Comparison of ENCODE assay signal across 22 mouse cellular contexts in the genomic region with DNA sequence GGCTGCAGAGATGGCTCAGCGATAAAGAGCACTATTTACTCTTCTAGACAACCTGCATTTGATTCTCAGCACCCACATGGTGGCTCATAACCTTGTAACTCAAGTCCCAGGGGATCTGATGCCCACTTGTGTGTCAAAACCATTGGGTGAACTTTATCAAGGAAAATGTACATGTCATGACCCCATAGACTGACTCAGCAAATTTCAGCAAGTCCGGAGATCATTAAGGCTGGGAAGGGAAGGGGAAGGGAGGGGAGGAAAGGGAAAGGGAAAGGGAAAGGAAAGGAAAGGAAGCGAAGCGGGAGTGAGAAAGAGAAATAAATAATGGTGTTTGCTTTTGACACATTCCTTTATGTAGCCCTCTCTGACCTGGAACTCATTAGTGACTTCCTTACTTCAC. TPM values are rescaled to one million over a fixed set of nuclear protein-coding genes. Genes with fewer than 3 reads are reported as not detected.
DNase-seq lines count a peak whose midpoint lies in the region; ATAC-seq and TF ChIP-seq lines count a peak whose summit lies in the region.
"Had no signal": no experiment of that assay in that cellular context is flagged by ENCODE, and none has a peak within 500 bp of the region (broad histone marks: within the 10 kb centered on the region; RNA-seq: fewer than 3 reads in every experiment).

No protein-coding gene starts in this region.

- no peaks in the 10 kb centered on the region for H3K27me3 ChIP-seq in liver, embryonic 14.5 days (ENCODE audit: control insufficient read depth, insufficient read depth, low read length)
- H3K27me3 ChIP-seq in heart, embryonic 11.5 days (ENCODE audit: control insufficient read depth, insufficient read depth, low read length), result no peaks in the 10 kb centered on the region
- H3K27me3 ChIP-seq: embryonic facial prominence, embryonic 13.5 days; hindbrain, embryonic 12.5 days had no signal

- no peak overlapping the region for H3K4me3 ChIP-seq in ES-E14 (ENCODE audit: insufficient read depth in 1 of 2, low read depth in 1 of 2, low read length in 2 of 2, poor library complexity in 1 of 2, severe bottlenecking in 1 of 2)
- no peak overlapping the region for H3K4me3 ChIP-seq in liver, embryonic 14.5 days (ENCODE audit: insufficient read depth in 1 of 2, low read depth in 2 of 2, low read length in 2 of 2)
- H3K4me3 ChIP-seq in heart, embryonic 11.5 days (ENCODE audit: low read depth, low read length), result no peak overlapping the region
- H3K4me3 ChIP-seq: embryonic facial prominence, embryonic 13.5 days; forebrain, embryonic 10.5 days; gastrocnemius, adult 2 months; hindbrain, embryonic 12.5 days had no signal

- peak; percentile 44; the same call in 1 of the 2 replicates for ATAC-seq in erythroid progenitor cell, adult 5-6 weeks (replicated peaks; ENCODE audit: low FRiP score, poor library complexity, severe bottlenecking)
- no peak for ATAC-seq in liver, embryonic 14.5 days (ENCODE audit: insufficient read depth)
- ATAC-seq in heart, embryonic 11.5 days (replicated peaks; ENCODE audit: insufficient number of reproducible peaks, low FRiP score, low TSS enrichment), result no peak
- ATAC-seq: activated CD4-positive, CD25-positive, alpha-beta regulatory T cell, adult 4 months; forebrain, embryonic 14.5 days; hindbrain, embryonic 16.5 days had no signal

- H3K27ac ChIP-seq in ES-E14 (ENCODE audit: insufficient read depth, low read depth, low read length, poor library complexity, severe bottlenecking), result no peak overlapping the region
- peak overlapping the region; percentile 60 for H3K27ac ChIP-seq in liver, embryonic 14.5 days
- no peak overlapping the region for H3K27ac ChIP-seq in heart, embryonic 11.5 days (ENCODE audit: low read depth, low read length)
- H3K27ac ChIP-seq: embryonic facial prominence, embryonic 13.5 days; hindbrain, embryonic 12.5 days had no signal

- H3K9ac ChIP-seq in ES-E14 (ENCODE audit: insufficient read depth, low read depth, low read length, poor library complexity, severe bottlenecking), result no peak overlapping the region
- H3K9ac ChIP-seq in liver, embryonic 14.5 days (replicated peaks), result no peak overlapping the region
- H3K9ac ChIP-seq in heart, embryonic 11.5 days (ENCODE audit: low read depth, low read length), result no peak overlapping the region
- H3K9ac ChIP-seq: embryonic facial prominence, embryonic 13.5 days; hindbrain, embryonic 12.5 days had no signal

- 0 out of 2 replicates have a peak overlapping the region, but pooled peaks have one; percentile 13 for H3K4me2 ChIP-seq in liver, embryonic 14.5 days (ENCODE audit: low read depth)
- no peak overlapping the region for H3K4me2 ChIP-seq in heart, embryonic 11.5 days
- H3K4me2 ChIP-seq: embryonic facial prominence, embryonic 13.5 days; hindbrain, embryonic 12.5 days had no signal

- TF ChIP-seq EP300 in liver, embryonic 14.5 days (IDR thresholded peaks at IDR 0.05; ENCODE audit: low read depth), result no peak

- no peak for TF ChIP-seq CTCF in liver, embryonic 14.5 days (IDR thresholded peaks at IDR 0.05; ENCODE audit: low read depth)

- in situ Hi-C loops in ES-E14 (cut with MboI; ENCODE audit: low sequenced_read_pairs in 2 of 2, unreplicated experiment in 2 of 2), result no loop called here

- no peak for DNase-seq in ES-E14 (ENCODE audit: low read depth, low spot score)
- DNase-seq in liver, embryonic 14.5 days (ENCODE audit: low read depth in 3 of 3, low spot score in 3 of 3), result peak in 1 of 3 experiments; percentile 25
- no peak for DNase-seq in left cerebral cortex, adult 18-20 months (ENCODE audit: low spot score in 2 of 2)
- DNase-seq in layer of hippocampus, adult 11-12 months (ENCODE audit: low spot score), result no peak
- DNase-seq: adrenal gland, postnatal 14 days; cerebellum, adult 18-20 months; cerebellum, adult 9-11 months; cerebellum, postnatal 36 days; gastrocnemius, adult 2 months; gastrocnemius, postnatal 36 days; heart, postnatal 10 days; heart, postnatal 4 days had no signal

- no peaks in the 10 kb centered on the region for H3K9me3 ChIP-seq in ES-E14 (ENCODE audit: control insufficient read depth, insufficient read depth, low read depth, low read length)
- H3K9me3 ChIP-seq in liver, embryonic 14.5 days (ENCODE audit: control insufficient read depth, low read length), result no peaks in the 10 kb centered on the region
- H3K9me3 ChIP-seq in heart, embryonic 11.5 days (replicated peaks; ENCODE audit: control insufficient read depth, low read length), result no peaks in the 10 kb centered on the region
- H3K9me3 ChIP-seq: embryonic facial prominence, embryonic 13.5 days; forebrain, embryonic 10.5 days; hindbrain, embryonic 12.5 days had no signal

- peaks cover 2% of the 10 kb centered on the region; the same call in 1 of the 2 replicates for H3K36me3 ChIP-seq in ES-E14 (ENCODE audit: control insufficient read depth, insufficient read depth, low read length, poor library complexity, severe bottlenecking)
- no peaks in the 10 kb centered on the region for H3K36me3 ChIP-seq in liver, embryonic 14.5 days (replicated peaks; ENCODE audit: control insufficient read depth, insufficient read depth, low read depth)
- no peaks in the 10 kb centered on the region for H3K36me3 ChIP-seq in heart, embryonic 11.5 days (ENCODE audit: control insufficient read depth, insufficient read depth, low read length)
- H3K36me3 ChIP-seq: embryonic facial prominence, embryonic 13.5 days; hindbrain, embryonic 12.5 days had no signal

- H3K4me1 ChIP-seq in ES-E14 (ENCODE audit: control insufficient read depth in 2 of 2, insufficient read depth in 2 of 2, low read length in 2 of 2, poor library complexity in 1 of 2), result peaks cover 4 to 5% of the 10 kb centered on the region in 2 experiments; a peak in 1 of 4 replicates
- H3K4me1 ChIP-seq in liver, embryonic 14.5 days (replicated peaks; ENCODE audit: control insufficient read depth in 2 of 2, insufficient read depth in 2 of 2, low read length in 1 of 2), result peaks cover 17 to 22% of the 10 kb centered on the region in 2 experiments
- H3K4me1 ChIP-seq in heart, embryonic 11.5 days (ENCODE audit: control insufficient read depth, insufficient read depth, low read length), result peaks cover 3% of the 10 kb centered on the region

- 71% methylated on average over 4 of the region's 4 CpGs for WGBS in liver, embryonic 14.5 days (ENCODE audit: insufficient replicate concordance)
- 79% methylated on average over 4 of the region's 4 CpGs for WGBS in heart, embryonic 11.5 days (ENCODE audit: insufficient replicate concordance)

TF ChIP-seq in ES-E14, 5 proteins besides CTCF, POLR2A, EP300 and RAD21:
- TF ChIP-seq CHD2 (IDR thresholded peaks at IDR 0.05; ENCODE audit: low read depth, low read length) (no peak), MAFK (IDR thresholded peaks at IDR 0.05; ENCODE audit: insufficient read depth, low read depth, low read length) (peak; percentile 89)

RNA-seq across cellular contexts. Expression of a gene that starts 10.0 kb away (rescaled TPM):
- total RNA-seq in ES-E14 (2012; rRNA removed), result not detected in 2 replicates
- not detected in 2 replicates for total RNA-seq in erythroid progenitor cell, adult 5-6 weeks (2015; ENCODE audit: low replicate concordance)
- not detected in 2 replicates for total RNA-seq in erythroid progenitor cell, adult 5-6 weeks (2017; ENCODE audit: low replicate concordance)
- polyA plus RNA-seq in liver, embryonic 14.5 days (2012; rRNA removed), result not detected in 2 replicates
- 0.18 and 0.27 TPM in 2 replicates for polyA plus RNA-seq in liver, embryonic 14.5 days (2014; fragmentation: Nextera tagmentation; extraction: Ambion mirVana)
- polyA plus RNA-seq in heart, embryonic 11.5 days (2014; fragmentation: Nextera tagmentation; extraction: Ambion mirVana), result 1.1 and 1.2 TPM in 2 replicates
- not detected for total RNA-seq in left cerebral cortex, adult 18-20 months (2021)
- total RNA-seq: adrenal gland, adult 18-20 months; adrenal gland, postnatal 14 days; gastrocnemius, adult 2 months; gastrocnemius, postnatal 36 days; heart, postnatal 10 days; heart, postnatal 4 days; MEL had no signal

RNA-seq across cellular contexts. Expression of a gene that starts 18.1 kb away (rescaled TPM):
- 16.4 and 17.6 TPM in 2 replicates for total RNA-seq in ES-E14 (2012; rRNA removed)
- total RNA-seq in erythroid progenitor cell, adult 5-6 weeks (2015; ENCODE audit: low replicate concordance), result 12.6 and 16.9 TPM in 2 replicates
- total RNA-seq in erythroid progenitor cell, adult 5-6 weeks (2017; ENCODE audit: low replicate concordance), result 8.6 and 20.8 TPM in 2 replicates
- polyA plus RNA-seq in liver, embryonic 14.5 days (2012; rRNA removed), result 2.7 and 3.2 TPM in 2 replicates
- polyA plus RNA-seq in liver, embryonic 14.5 days (2014; fragmentation: Nextera tagmentation; extraction: Ambion mirVana), result 2.8 and 3.0 TPM in 2 replicates
- 9.6 and 11.4 TPM in 2 replicates for polyA plus RNA-seq in heart, embryonic 11.5 days (2014; fragmentation: Nextera tagmentation; extraction: Ambion mirVana)
- total RNA-seq in left cerebral cortex, adult 18-20 months (2021), result 10 to 100 TPM; 15.0 to 16.6 TPM

RNA-seq across cellular contexts. Expression of a gene that starts 18.2 kb away (rescaled TPM):
- total RNA-seq in ES-E14 (2012; rRNA removed), result 217 and 254 TPM in 2 replicates
- total RNA-seq in erythroid progenitor cell, adult 5-6 weeks (2015; ENCODE audit: low replicate concordance), result 22.7 and 30.6 TPM in 2 replicates
- 34.4 and 46.5 TPM in 2 replicates for total RNA-seq in erythroid progenitor cell, adult 5-6 weeks (2017; ENCODE audit: low replicate concordance)
- 10.6 and 36.2 TPM in 2 replicates for polyA plus RNA-seq in liver, embryonic 14.5 days (2012; rRNA removed)
- polyA plus RNA-seq in liver, embryonic 14.5 days (2014; fragmentation: Nextera tagmentation; extraction: Ambion mirVana), result 48.3 and 53.7 TPM in 2 replicates
- polyA plus RNA-seq in heart, embryonic 11.5 days (2014; fragmentation: Nextera tagmentation; extraction: Ambion mirVana), result 138 and 140 TPM in 2 replicates
- 100 to 1,000 TPM; 173 to 174 TPM for total RNA-seq in left cerebral cortex, adult 18-20 months (2021)

RNA-seq across cellular contexts. Expression of a gene that starts 48.0 kb away (rescaled TPM):
- 179 and 282 TPM in 2 replicates for total RNA-seq in ES-E14 (2012; rRNA removed)
- total RNA-seq in erythroid progenitor cell, adult 5-6 weeks (2015; ENCODE audit: low replicate concordance), result 65.4 and 79.6 TPM in 2 replicates
- total RNA-seq in erythroid progenitor cell, adult 5-6 weeks (2017; ENCODE audit: low replicate concordance), result 52.0 and 67.4 TPM in 2 replicates
- 44.1 and 81.7 TPM in 2 replicates for polyA plus RNA-seq in liver, embryonic 14.5 days (2012; rRNA removed)
- 293 and 298 TPM in 2 replicates for polyA plus RNA-seq in liver, embryonic 14.5 days (2014; fragmentation: Nextera tagmentation; extraction: Ambion mirVana)
- 397 and 442 TPM in 2 replicates for polyA plus RNA-seq in heart, embryonic 11.5 days (2014; fragmentation: Nextera tagmentation; extraction: Ambion mirVana)
- total RNA-seq in left cerebral cortex, adult 18-20 months (2021), result 100 to 1,000 TPM; 140 to 144 TPM

RNA-seq across cellular contexts. Expression of a gene that starts 57.5 kb away (rescaled TPM):
- 86.3 and 94.5 TPM in 2 replicates for total RNA-seq in ES-E14 (2012; rRNA removed)
- 18.0 and 36.0 TPM in 2 replicates for total RNA-seq in erythroid progenitor cell, adult 5-6 weeks (2015; ENCODE audit: low replicate concordance)
- total RNA-seq in erythroid progenitor cell, adult 5-6 weeks (2017; ENCODE audit: low replicate concordance), result 17.8 and 35.9 TPM in 2 replicates
- 23.7 and 25.1 TPM in 2 replicates for polyA plus RNA-seq in liver, embryonic 14.5 days (2012; rRNA removed)
- 40.0 and 40.2 TPM in 2 replicates for polyA plus RNA-seq in liver, embryonic 14.5 days (2014; fragmentation: Nextera tagmentation; extraction: Ambion mirVana)
- polyA plus RNA-seq in heart, embryonic 11.5 days (2014; fragmentation: Nextera tagmentation; extraction: Ambion mirVana), result 58.7 and 59.6 TPM in 2 replicates
- 10 to 100 TPM; 34.5 to 39.7 TPM for total RNA-seq in left cerebral cortex, adult 18-20 months (2021)
